In the genomic region with DNA sequence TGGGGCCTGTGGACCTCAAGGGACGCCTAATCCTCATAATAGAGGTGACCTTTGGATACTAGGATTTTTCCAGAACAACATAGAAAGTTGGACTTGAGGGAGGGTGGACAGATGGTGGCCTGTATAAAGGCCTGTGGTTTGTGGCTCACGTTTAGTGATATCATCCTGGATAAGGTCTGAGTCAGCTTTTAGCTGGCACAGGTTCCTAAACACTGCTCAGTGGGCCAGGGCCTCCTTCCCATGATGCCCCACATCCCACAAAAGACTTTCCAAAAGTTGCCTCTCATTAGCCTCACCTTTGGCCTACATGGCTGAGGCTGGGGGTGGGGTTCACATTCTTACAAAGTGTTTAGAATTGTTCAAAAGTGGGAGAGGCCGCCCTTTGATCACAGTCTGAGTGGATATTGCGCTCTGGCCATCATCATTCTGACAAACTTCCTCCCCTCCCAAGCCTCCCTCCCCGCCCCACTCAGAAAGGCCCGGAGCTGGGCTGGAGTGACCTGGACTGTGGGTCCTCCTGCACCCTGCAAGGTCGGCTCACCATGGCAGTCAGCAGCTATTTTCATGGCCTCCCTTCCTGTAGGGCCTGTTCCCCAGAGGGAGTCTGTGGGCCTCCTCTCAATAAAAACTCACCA, we compare ENCODE assay signal across 16 mouse cellular contexts. TPM values are rescaled to one million over a fixed set of nuclear protein-coding genes. Genes with fewer than 3 reads are reported as not detected.
DNase-seq lines count a peak whose midpoint lies in the region; ATAC-seq lines count a peak whose summit lies in the region.
"Had no signal": no experiment of that assay in that cellular context is flagged by ENCODE, and none has a peak within 500 bp of the region (broad histone marks: within the 10 kb centered on the region; RNA-seq: fewer than 3 reads in every experiment).

No protein-coding gene starts in this region.

- H3K9me3 ChIP-seq in kidney, embryonic 15.5 days (replicated peaks), result no peaks in the 10 kb centered on the region
- H3K9me3 ChIP-seq in stomach, embryonic 15.5 days, result no peaks in the 10 kb centered on the region
- H3K9me3 ChIP-seq: lung, embryonic 15.5 days had no signal

- no peak overlapping the region for H3K9ac ChIP-seq in kidney, embryonic 15.5 days
- H3K9ac ChIP-seq in stomach, embryonic 15.5 days, result no peak overlapping the region
- H3K9ac ChIP-seq: lung, embryonic 15.5 days had no signal

- H3K4me1 ChIP-seq in kidney, embryonic 15.5 days, result peaks cover 8% of the 10 kb centered on the region
- H3K4me1 ChIP-seq in stomach, embryonic 15.5 days, result 0 out of 2 replicates have a peak, but pooled peaks cover 3% of the 10 kb centered on the region
- H3K4me1 ChIP-seq: lung, embryonic 15.5 days had no signal

- DNase-seq in kidney, adult 9 months, result no peak
- DNase-seq in ovary, postnatal 14 days (ENCODE audit: low spot score), result peak; percentile 12
- DNase-seq in ovary, postnatal 10 days (ENCODE audit: low spot score), result no peak
- DNase-seq in ZHBTc4 (ENCODE audit: low read depth, low spot score), result peak; percentile 71
- no peak for DNase-seq in layer of hippocampus, postnatal 36 days
- DNase-seq in adrenal gland, adult 18-20 months (ENCODE audit: low spot score in 2 of 2), result no peak
- DNase-seq: adrenal gland, postnatal 25 days; cerebellum, postnatal 10 days; right cerebral cortex, postnatal 25 days; thymus, postnatal 25 days had no signal

- H3K36me3 ChIP-seq in kidney, embryonic 15.5 days, result no peaks in the 10 kb centered on the region
- H3K36me3 ChIP-seq in stomach, embryonic 15.5 days, result no peaks in the 10 kb centered on the region
- H3K36me3 ChIP-seq: lung, embryonic 15.5 days had no signal

- no peak overlapping the region for H3K4me2 ChIP-seq in kidney, embryonic 15.5 days
- no peak overlapping the region for H3K4me2 ChIP-seq in stomach, embryonic 15.5 days
- H3K4me2 ChIP-seq: lung, embryonic 15.5 days had no signal

- H3K4me3 ChIP-seq in kidney, embryonic 15.5 days (replicated peaks), result no peak overlapping the region
- H3K4me3 ChIP-seq in stomach, embryonic 15.5 days (replicated peaks), result no peak overlapping the region
- H3K4me3 ChIP-seq: left cerebral cortex, adult 2 months; lung, embryonic 15.5 days; myocyte had no signal

- peaks cover 8% of the 10 kb centered on the region; the same call in 1 of the 2 replicates for H3K27me3 ChIP-seq in kidney, embryonic 15.5 days
- H3K27me3 ChIP-seq in stomach, embryonic 15.5 days (replicated peaks), result no peaks in the 10 kb centered on the region
- H3K27me3 ChIP-seq: lung, embryonic 15.5 days had no signal

- peak; percentile 33; the same call in 1 of the 2 replicates for ATAC-seq in kidney, embryonic 15.5 days (replicated peaks; ENCODE audit: low FRiP score)
- peak; percentile 14; the same call in 1 of the 2 replicates for ATAC-seq in stomach, embryonic 15.5 days (ENCODE audit: insufficient read depth, low FRiP score, low read depth)
- ATAC-seq: inflammation-experienced regulatory T-cells, adult 6 months had no signal

- WGBS in kidney, embryonic 15.5 days, result 53% methylated on average over 7 of the region's 7 CpGs
- WGBS in stomach, embryonic 15.5 days, result 42% methylated on average over 7 of the region's 7 CpGs

- 0 out of 2 replicates have a peak overlapping the region, but pooled peaks have one; percentile 27 for H3K27ac ChIP-seq in kidney, embryonic 15.5 days
- 0 out of 2 replicates have a peak overlapping the region, but pooled peaks have one; percentile 11 for H3K27ac ChIP-seq in stomach, embryonic 15.5 days
- H3K27ac ChIP-seq: left cerebral cortex, adult 2 months; lung, embryonic 15.5 days had no signal

RNA-seq across cellular contexts. Expression of a gene that starts 37.7 kb away (rescaled TPM):
- 5.2 and 5.4 TPM in 2 replicates for polyA plus RNA-seq in kidney, embryonic 15.5 days (2015; fragmentation: Nextera tagmentation; extraction: Ambion mirVana)
- polyA plus RNA-seq in stomach, embryonic 15.5 days (2015; fragmentation: Nextera tagmentation; extraction: Ambion mirVana), result 4.3 and 6.3 TPM in 2 replicates
- total RNA-seq in layer of hippocampus, postnatal 36 days (2021), result 10 to 100 TPM; 32.7 to 44.4 TPM
- total RNA-seq in adrenal gland, adult 18-20 months (2021), result 10 to 100 TPM; 19.4 TPM

Comparison
In these comparisons a context has a peak if more than half of its experiments do, and no peak if none do; other contexts are left out.
1. DNase-seq: peak in ovary, postnatal 14 days (single experiment) and ZHBTc4 (single experiment); none in kidney, adult 9 months (single experiment), ovary, postnatal 10 days (single experiment), layer of hippocampus, postnatal 36 days (0 of 2) and adrenal gland, adult 18-20 months (0 of 2).